Mouse (Mus musculus) kidney, embryonic 16.5 days (tissue): ENCODE results near the gene Ifnab. TPM values are rescaled to one million over a fixed set of nuclear protein-coding genes. Genes with fewer than 3 reads are reported as not detected.
A peak's percentile ranks its signal among the peaks of the same experiment; 100 is the strongest.

Source experiments
- ATAC-seq: fragments of 200-750 bp; cut with Nextera tagmentation; 2 replicates; pipeline ENCODE4 v1.8.0; 2017; ENCODE audit warnings: moderate TSS enrichment; ENCODE audit not compliant: low FRiP score, low TSS enrichment
- H3K27ac ChIP-seq: fragments of 300-500 bp; sonication (generic); 2 replicates; pipeline ENCODE4 v1.5.1; 2014; ENCODE audit warnings: low read length
- H3K27me3 ChIP-seq: fragments of 300-500 bp; sonication (generic); 2 replicates; pipeline ENCODE4 v1.6.1; 2014; ENCODE audit warnings: low read length, control low read depth, mixed read lengths; ENCODE audit not compliant: insufficient read depth
- H3K36me3 ChIP-seq: fragments of 300-500 bp; sonication (generic); 2 replicates; pipeline ENCODE4 v1.6.1; 2014; ENCODE audit warnings: low read length, control low read depth, mixed read lengths; ENCODE audit not compliant: insufficient read depth
- H3K4me1 ChIP-seq: fragments of 300-500 bp; sonication (generic); 2 replicates; pipeline ENCODE4 v1.6.1; 2014; ENCODE audit warnings: low read length, control low read depth, mixed read lengths; ENCODE audit not compliant: insufficient read depth
- H3K4me2 ChIP-seq: fragments of 300-500 bp; sonication (generic); replicated peaks from 2 replicates; pipeline ENCODE4 v1.6.1; 2014; ENCODE audit warnings: low read depth, low read length
- H3K4me3 ChIP-seq: fragments of 300-500 bp; sonication (generic); 2 replicates; pipeline ENCODE4 v1.5.1; 2014; ENCODE audit warnings: mild to moderate bottlenecking, low read length
- H3K9ac ChIP-seq: fragments of 300-500 bp; sonication (generic); replicated peaks from 2 replicates; pipeline ENCODE4 v1.6.1; 2014; ENCODE audit warnings: low read length
- H3K9me3 ChIP-seq: fragments of 300-500 bp; sonication (generic); 2 replicates; pipeline ENCODE4 v1.6.1; 2016; ENCODE audit warnings: low read length, control low read depth
- WGBS: fragments of 180-500 bp; shearing (Covaris S2); extraction: QIAGEN DNeasy Blood & Tissue Kit; methylation state at CpG from one replicate; pipeline ENCODE4 v1.1.7; 2014; 5-methylcytosine and 5-hydroxymethylcytosine counted together
- polyA plus RNA-seq: library from polyadenylated mRNA; unstranded; fragments of >200 nt; fragmentation: Nextera tagmentation; extraction: Ambion mirVana; gene quantifications from 2 replicates; pipeline ENCODE4 v1.2.1, GENCODE M21; 2015

The Ifnab gene
- polyA plus RNA-seq, 1 experiment from 2014 or later = not detected

- Histone ChIP-seq H3K9me3 (no peaks in the 10 kb centered on the region), H3K9ac (no peak within 1 kb of the TSS), H3K4me1 (no peaks in the 10 kb centered on the region), H3K36me3 (no peaks in the 10 kb centered on the region), H3K27ac (no peak within 1 kb of the TSS), H3K4me2 (no peak within 1 kb of the TSS), H3K27me3 (no peaks in the 10 kb centered on the region), H3K4me3 (no peak within 1 kb of the TSS)
- no peak for ATAC-seq
- WGBS = 89% methylated on average over 1 of the region's 1 CpGs
These were observed 7.3 kb downstream of the Ifnab start, which contains the start of gene Ifna2 for GRCm38 (mm10) chr4:88683812-88684211. TSS of gene Ifna2 (minus strand) at chr4:88683912.

GRCm38 (mm10) chr4:88681353-88681752, 9.8 kb downstream of the Ifnab start:
- Histone ChIP-seq H3K9me3 (no peaks in the 10 kb centered on the region), H3K27me3 (no peaks in the 10 kb centered on the region), H3K36me3 (no peaks in the 10 kb centered on the region), H3K4me1 (no peaks in the 10 kb centered on the region), H3K9ac (no peak overlapping the region), H3K4me2 (no peak overlapping the region), H3K4me3 (no peak overlapping the region), H3K27ac (no peak overlapping the region)
- 73% methylated on average over 3 of the region's 3 CpGs for WGBS
- ATAC-seq = no peak

- Histone ChIP-seq H3K9me3 (no peaks in the 10 kb centered on the region), H3K4me2 (no peak overlapping the region), H3K4me1 (no peaks in the 10 kb centered on the region), H3K9ac (no peak overlapping the region), H3K27me3 (no peaks in the 10 kb centered on the region), H3K27ac (no peak overlapping the region), H3K4me3 (no peak overlapping the region), H3K36me3 (no peaks in the 10 kb centered on the region)
- WGBS = 53% methylated on average over 8 of the region's 8 CpGs
- ATAC-seq = no peak
These were observed 10.8 kb downstream of the Ifnab start for GRCm38 (mm10) chr4:88680362-88680761.

- H3K9ac ChIP-seq = no peak within 1 kb of the TSS
- no peaks in the 10 kb centered on the region for H3K36me3 ChIP-seq
- no peak within 1 kb of the TSS for H3K4me2 ChIP-seq
- no peaks in the 10 kb centered on the region for H3K9me3 ChIP-seq
- H3K4me1 ChIP-seq = no peaks in the 10 kb centered on the region
- ATAC-seq = no peak
- no peak within 1 kb of the TSS for H3K27ac ChIP-seq
- no peak within 1 kb of the TSS for H3K4me3 ChIP-seq
- 84% methylated on average over 1 of the region's 1 CpGs for WGBS
- no peaks in the 10 kb centered on the region for H3K27me3 ChIP-seq
These were observed 14.3 kb downstream of the Ifnab start, which contains the start of gene Ifna16 for GRCm38 (mm10) chr4:88676824-88677223. TSS of gene Ifna16 (minus strand) at chr4:88676924.

GRCm38 (mm10) chr4:88655461-88655860, 35.7 kb downstream of the Ifnab start:
- H3K4me1 ChIP-seq = no peaks in the 10 kb centered on the region
- H3K9me3 ChIP-seq = no peaks in the 10 kb centered on the region; the same call in 1 of the 2 replicates
- WGBS = 61% methylated on average over 1 of the region's 1 CpGs
- H3K4me2 ChIP-seq = no peak overlapping the region
- no peak overlapping the region for H3K9ac ChIP-seq
- H3K27me3 ChIP-seq = no peaks in the 10 kb centered on the region
- H3K4me3 ChIP-seq = no peak overlapping the region
- ATAC-seq = no peak
- H3K27ac ChIP-seq = no peak overlapping the region
- no peaks in the 10 kb centered on the region for H3K36me3 ChIP-seq

- no peaks in the 10 kb centered on the region for H3K27me3 ChIP-seq
- no peaks in the 10 kb centered on the region; the same call in 1 of the 2 replicates for H3K9me3 ChIP-seq
- ATAC-seq = no peak
- H3K36me3 ChIP-seq = no peaks in the 10 kb centered on the region
- no peak overlapping the region for H3K27ac ChIP-seq
- no peak overlapping the region for H3K4me2 ChIP-seq
- no peaks in the 10 kb centered on the region for H3K4me1 ChIP-seq
- 78% methylated on average over 3 of the region's 3 CpGs for WGBS
- no peak overlapping the region for H3K4me3 ChIP-seq
- H3K9ac ChIP-seq = no peak overlapping the region
These were observed 37.5 kb downstream of the Ifnab start for GRCm38 (mm10) chr4:88653644-88654043.

GRCm38 (mm10) chr4:88644359-88644758, 46.8 kb downstream of the Ifnab start, which contains the start of gene Ifna13:
TSS of gene Ifna13 (minus strand) at chr4:88644459.
- Histone ChIP-seq H3K4me2 (no peak within 1 kb of the TSS), H3K9ac (no peak within 1 kb of the TSS), H3K27me3 (no peaks in the 10 kb centered on the region), H3K9me3 (no peaks in the 10 kb centered on the region), H3K36me3 (no peaks in the 10 kb centered on the region), H3K27ac (no peak within 1 kb of the TSS), H3K4me3 (no peak within 1 kb of the TSS), H3K4me1 (no peaks in the 10 kb centered on the region)
- 56% methylated on average over 2 of the region's 2 CpGs for WGBS
- no peak for ATAC-seq

GRCm38 (mm10) chr4:88642526-88642925, 48.6 kb downstream of the Ifnab start:
- no peaks in the 10 kb centered on the region for H3K36me3 ChIP-seq
- no peaks in the 10 kb centered on the region for H3K9me3 ChIP-seq
- no peaks in the 10 kb centered on the region for H3K27me3 ChIP-seq
- H3K4me2 ChIP-seq = no peak overlapping the region
- H3K4me1 ChIP-seq = no peaks in the 10 kb centered on the region
- H3K9ac ChIP-seq = no peak overlapping the region
- H3K27ac ChIP-seq = no peak overlapping the region
- WGBS = 19% methylated on average over 2 of the region's 2 CpGs
- ATAC-seq = no peak
- no peak overlapping the region for H3K4me3 ChIP-seq

- peak overlapping the region; percentile 66 for H3K9ac ChIP-seq
- WGBS = 13% methylated on average over 11 of the region's 11 CpGs
- no peaks in the 10 kb centered on the region for H3K27me3 ChIP-seq
- peak; percentile 95 for ATAC-seq
- H3K4me2 ChIP-seq = peak overlapping the region; percentile 54
- H3K4me3 ChIP-seq = peak overlapping the region; percentile 49
- no peaks in the 10 kb centered on the region for H3K4me1 ChIP-seq
- H3K36me3 ChIP-seq = no peaks in the 10 kb centered on the region
- no peaks in the 10 kb centered on the region for H3K9me3 ChIP-seq
- no peak overlapping the region for H3K27ac ChIP-seq
These were observed 49.9 kb downstream of the Ifnab start for GRCm38 (mm10) chr4:88641077-88641831.

- H3K36me3 ChIP-seq = no peaks in the 10 kb centered on the region
- ATAC-seq = no peak
- H3K9me3 ChIP-seq = no peaks in the 10 kb centered on the region
- peak overlapping the region; percentile 54 for H3K4me2 ChIP-seq
- H3K4me3 ChIP-seq = peak overlapping the region; percentile 49
- no peaks in the 10 kb centered on the region for H3K27me3 ChIP-seq
- H3K27ac ChIP-seq = no peak overlapping the region
- no peaks in the 10 kb centered on the region for H3K4me1 ChIP-seq
- peak overlapping the region; percentile 66 for H3K9ac ChIP-seq
- 54% methylated on average over 8 of the region's 8 CpGs for WGBS
These were observed 50.5 kb downstream of the Ifnab start for GRCm38 (mm10) chr4:88640704-88641076.
